Mouse (Mus musculus) heart, postnatal 25 days (tissue): ENCODE results near the gene Cnot11. TPM values are rescaled to one million over a fixed set of nuclear protein-coding genes. Genes with fewer than 3 reads are reported as not detected.
"Not testable (repeated sequence)": the region's sequence is repeated elsewhere in the genome, so short reads cannot be mapped to it uniquely, and the experiment has no call there.

ENCODE experiments used
- DNase-seq: peaks from one replicate; pipeline ENCODE4 v3.0.0; 2022; ENCODE audit warnings: low spot score
- intact Hi-C: fragments of 180-260 bp; cut with DNase I; formaldehyde crosslinking; loops from one replicate; pipeline ENCODE4 v1.15.1; 2025
- total RNA-seq, 2 experiments: library from RNA; stranded (reverse); gene quantifications; 2 replicates each; pipeline ENCODE4 v1.2.3; 2021

Gene Cnot11
- total RNA-seq, 2 experiments from 2014 or later: 12.9 to 14.7 TPM

DNA sequence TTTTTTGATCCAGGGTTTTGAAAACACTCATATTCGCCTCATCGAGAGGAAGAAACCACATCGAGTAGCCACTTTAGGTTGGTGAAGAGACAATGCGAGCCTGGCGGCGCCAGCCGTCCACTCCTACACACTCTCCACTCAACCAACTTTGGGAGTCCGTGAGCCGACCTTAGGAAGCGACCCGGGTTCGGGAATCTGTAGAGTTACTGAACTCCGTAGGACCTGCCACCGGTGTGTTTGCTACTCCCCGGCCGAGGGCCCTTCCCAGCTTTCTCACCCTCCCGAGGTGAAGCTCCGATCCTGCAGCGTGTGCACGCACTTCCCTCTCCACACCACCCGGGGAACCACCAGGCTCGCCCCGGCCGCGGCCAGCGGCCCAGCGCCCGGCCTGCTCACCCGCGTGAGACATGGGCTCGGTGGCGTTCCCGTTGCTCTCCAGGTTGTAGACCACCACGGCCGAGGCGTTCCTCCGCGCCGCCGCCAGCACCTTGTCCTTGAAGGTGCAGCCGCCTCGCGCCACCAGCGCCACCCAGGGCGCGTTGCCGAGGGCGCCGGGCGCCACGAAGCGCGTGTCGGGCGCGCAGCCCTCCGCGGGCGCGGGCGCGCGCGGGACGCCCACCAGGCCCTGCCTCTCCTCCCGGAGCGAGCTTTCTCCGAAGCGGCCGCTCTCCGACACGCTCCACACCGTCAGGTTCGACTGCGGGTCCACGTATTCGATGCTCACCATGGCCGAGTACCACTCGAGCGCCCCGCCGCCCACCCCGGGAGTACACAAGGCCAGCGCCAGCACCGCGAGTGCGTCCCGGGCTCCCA, 41.8 kb downstream of the Cnot11 start:
- peak; percentile 38 for DNase-seq
- intact Hi-C loops: loop anchor here (5.0 kb wide), 1 partner anchor 39 kb away; no protein-coding TSS in a partner anchor

DNA sequence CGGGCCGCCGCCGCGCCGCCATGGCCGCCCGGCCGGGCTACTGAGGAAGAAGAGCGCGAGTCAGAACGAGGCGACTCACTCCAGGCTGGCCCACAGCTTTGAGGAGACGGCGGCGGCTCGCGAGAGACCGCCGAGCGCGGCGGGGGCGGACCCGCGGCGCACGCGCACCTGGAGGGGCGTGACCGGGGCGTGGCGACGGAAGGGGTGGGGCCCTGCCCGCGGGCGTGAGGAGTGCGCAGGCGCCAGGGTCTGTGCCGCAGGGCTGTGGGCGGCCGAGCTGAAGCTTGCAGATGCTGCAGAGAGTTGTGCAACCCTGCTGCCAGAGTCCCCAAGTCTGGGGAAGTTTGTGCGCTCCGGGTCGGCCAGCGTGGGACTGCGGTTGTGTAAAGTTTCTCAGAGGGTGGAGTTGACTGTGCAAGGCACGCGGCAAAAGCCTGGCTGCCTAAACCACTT, 42.5 kb downstream of the Cnot11 start, which contains the start of gene Rnf149:
Rnf149 (minus strand) TSS at position 153 of the 453 bp plus-strand sequence.
- intact Hi-C loops: loop anchor here (5.0 kb wide), 1 partner anchor 40 kb away; no protein-coding TSS in a partner anchor
- DNase-seq: peak; percentile 92

DNA sequence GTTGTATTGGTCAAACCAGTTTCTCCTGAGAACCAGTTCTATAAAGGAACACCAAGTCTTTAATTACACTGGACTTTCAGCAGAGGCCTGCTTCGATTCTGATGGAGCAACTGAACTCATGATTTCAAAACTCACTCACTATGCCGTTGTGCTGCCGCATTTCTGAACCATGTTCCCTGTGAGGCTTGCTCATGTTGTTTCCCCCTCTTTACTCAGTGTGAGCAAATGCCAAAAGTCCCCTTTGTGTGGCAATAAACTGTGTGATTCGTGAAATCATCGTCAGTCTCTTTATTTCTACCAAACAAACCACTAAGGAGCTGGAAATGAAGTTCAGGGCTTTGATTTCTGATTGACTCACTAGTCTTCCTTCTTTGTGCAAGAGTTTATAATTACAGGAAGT, 43.7 kb downstream of the Cnot11 start:
- intact Hi-C loops: loop anchor here (5.0 kb wide), 1 partner anchor 41 kb away; no protein-coding TSS in a partner anchor
- no peak for DNase-seq

DNA sequence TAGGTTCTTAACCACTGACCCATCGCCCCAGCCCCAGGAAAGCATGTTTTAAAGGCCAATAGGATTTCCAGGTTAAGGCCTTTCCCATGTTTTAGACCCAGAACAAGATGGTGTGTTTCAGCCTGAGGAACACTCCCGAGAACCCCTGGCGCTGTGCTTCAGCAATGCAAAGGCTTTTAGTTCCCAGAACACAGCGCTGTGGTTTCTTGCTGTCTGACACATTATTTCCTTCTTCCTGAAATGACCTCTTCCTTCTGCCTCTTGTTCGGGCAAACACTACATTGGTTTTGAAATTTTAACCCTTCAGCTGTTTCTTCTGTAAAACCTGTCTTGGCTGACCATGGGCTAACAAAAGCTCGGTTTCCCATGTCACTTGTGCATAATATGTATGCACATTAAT, 44.3 kb downstream of the Cnot11 start:
- no peak for DNase-seq
- intact Hi-C loops: loop anchor here (5.0 kb wide), 1 partner anchor 42 kb away; no protein-coding TSS in a partner anchor

GRCm38 (mm10) chr1:39581215-39581614, 46.4 kb downstream of the Cnot11 start:
- intact Hi-C loops: no loop called here
- no peak for DNase-seq

DNA sequence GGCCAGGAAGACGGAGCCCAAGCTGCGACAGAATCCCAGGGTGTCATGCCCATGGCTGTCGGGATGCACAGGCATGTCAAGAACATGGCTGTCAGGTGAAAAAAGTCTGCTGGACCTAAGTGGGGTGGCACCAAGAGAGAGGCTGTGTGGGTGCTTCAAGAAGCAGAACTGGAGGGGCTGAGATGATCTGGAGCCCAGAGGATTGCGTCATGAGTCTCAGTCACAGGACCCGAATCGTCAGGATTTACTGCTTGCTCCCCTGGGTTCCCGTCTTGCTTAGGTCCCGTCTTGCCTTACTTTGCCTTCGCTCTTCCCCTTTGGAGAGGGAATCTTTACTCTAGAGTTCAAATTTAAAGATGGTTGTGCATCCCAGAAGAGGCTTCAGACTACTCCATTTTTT, 48.4 kb downstream of the Cnot11 start:
- intact Hi-C loops: no loop called here
- no peak for DNase-seq

GRCm38 (mm10) chr1:39585416-39585815, 50.6 kb downstream of the Cnot11 start:
- DNase-seq: no peak
- intact Hi-C loops: no loop called here

- intact Hi-C loops: no loop called here
Measured at GRCm38 (mm10) chr1:39590193-39590592, 55.4 kb downstream of the Cnot11 start.

GRCm38 (mm10) chr1:39591557-39591956, 56.8 kb downstream of the Cnot11 start:
- DNase-seq, intact Hi-C loops: not testable (repeated sequence)

More at GRCm38 (mm10) chr1:39590193-39590592, 55.4 kb downstream of the Cnot11 start:
- no peak for DNase-seq

- intact Hi-C loops: no loop called here
- no peak for DNase-seq
Measured at GRCm38 (mm10) chr1:39592090-39592489, 57.3 kb downstream of the Cnot11 start.

GRCm38 (mm10) chr1:39593836-39594235, 59.0 kb downstream of the Cnot11 start:
- no peak for DNase-seq
- intact Hi-C loops: no loop called here

Other genes starting within 250 kb of the Cnot11 start
- gene Rpl31, start 167.2 kb upstream of the Cnot11 start, total RNA-seq: 100 to 1,000 TPM; 552 to 590 TPM
- 1 to 10 TPM; 5.6 to 6.3 TPM for gene Tbc1d8, start 56.2 kb upstream of the Cnot11 start, total RNA-seq
- gene Rnf149, start 42.4 kb downstream of the Cnot11 start, total RNA-seq: 1 to 10 TPM; 7.5 to 9.5 TPM
- gene Creg2, start 116.5 kb downstream of the Cnot11 start, total RNA-seq: not detected
- gene Rfx8, start 186.0 kb downstream of the Cnot11 start, total RNA-seq: under 1 TPM; 0.34 to 0.36 TPM